Comparison of ENCODE assay signal across 10 mouse cellular contexts in the genomic region with DNA sequence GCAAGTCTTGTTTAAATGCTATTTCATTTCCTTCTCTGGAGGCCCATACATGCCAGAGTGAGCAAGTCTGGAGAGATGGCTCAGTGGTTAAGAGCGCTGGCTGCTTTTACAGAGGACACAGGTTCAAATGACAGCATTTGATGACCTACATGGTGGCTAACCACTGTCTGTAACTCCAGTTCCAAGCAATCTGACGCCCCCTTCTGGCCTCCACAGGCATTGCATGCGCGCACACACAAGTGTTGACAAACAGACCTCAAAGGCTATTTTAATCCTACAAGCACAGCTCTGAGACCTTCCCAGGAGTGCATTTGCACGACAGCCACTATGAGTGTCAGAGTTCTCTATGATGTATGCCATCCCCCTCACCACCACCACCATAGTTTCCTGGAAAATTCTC.
DNase-seq lines count a peak whose midpoint lies in the region; ATAC-seq and TF ChIP-seq lines count a peak whose summit lies in the region.
"Had no signal": no experiment of that assay in that cellular context is flagged by ENCODE, and none has a peak within 500 bp of the region (broad histone marks: within the 10 kb centered on the region; RNA-seq: fewer than 3 reads in every experiment).

No protein-coding gene starts in this region.

- TF ChIP-seq POLR2A in CH12.LX (IDR thresholded peaks at IDR 0.05; ENCODE audit: low read depth, low read length), result no peak

- H3K27me3 ChIP-seq in hindbrain, postnatal 0 days (ENCODE audit: insufficient read depth, low read length), result no peaks in the 10 kb centered on the region
- H3K27me3 ChIP-seq in hindbrain, embryonic 12.5 days, result no peaks in the 10 kb centered on the region
- no peaks in the 10 kb centered on the region for H3K27me3 ChIP-seq in CH12.LX (replicated peaks)
- H3K27me3 ChIP-seq in embryonic facial prominence, embryonic 10.5 days (replicated peaks; ENCODE audit: low read depth, poor library complexity, severe bottlenecking), result no peaks in the 10 kb centered on the region
- H3K27me3 ChIP-seq in midbrain, embryonic 14.5 days (ENCODE audit: control insufficient read depth, insufficient read depth, low read length), result no peaks in the 10 kb centered on the region
- H3K27me3 ChIP-seq: heart, embryonic 15.5 days; midbrain, embryonic 12.5 days had no signal

- no peaks in the 10 kb centered on the region for H3K4me1 ChIP-seq in hindbrain, postnatal 0 days (ENCODE audit: insufficient read depth, low read length)
- H3K4me1 ChIP-seq in hindbrain, embryonic 12.5 days, result no peaks in the 10 kb centered on the region
- no peaks in the 10 kb centered on the region; a peak in 1 of 4 replicates for H3K4me1 ChIP-seq in CH12.LX (ENCODE audit: control insufficient read depth in 1 of 2, insufficient read depth in 2 of 2)
- H3K4me1 ChIP-seq in embryonic facial prominence, embryonic 10.5 days, result no peaks in the 10 kb centered on the region
- H3K4me1 ChIP-seq in midbrain, embryonic 14.5 days (ENCODE audit: control insufficient read depth, insufficient read depth, low read length), result no peaks in the 10 kb centered on the region
- H3K4me1 ChIP-seq: heart, embryonic 15.5 days; midbrain, embryonic 12.5 days had no signal

- dilution Hi-C loops in CH12.LX (cut with MboI; ENCODE audit: extremely low pct_ligation_motif_present, extremely low pct_unique_long_range_greater_than_20kb, low sequenced_read_pairs), result no loop called here

- no peak for ATAC-seq in hindbrain, postnatal 0 days
- no peak for ATAC-seq in hindbrain, embryonic 12.5 days (ENCODE audit: low FRiP score)
- no peak for ATAC-seq in erythroid progenitor cell, adult 5-6 weeks (replicated peaks; ENCODE audit: low FRiP score, poor library complexity, severe bottlenecking)
- ATAC-seq in midbrain, embryonic 14.5 days (ENCODE audit: low FRiP score, low TSS enrichment), result no peak

- WGBS in hindbrain, postnatal 0 days, result 65% methylated on average over 5 of the region's 5 CpGs
- 71% methylated on average over 5 of the region's 5 CpGs for WGBS in hindbrain, embryonic 12.5 days
- WGBS in embryonic facial prominence, embryonic 10.5 days, result 65% methylated on average over 5 of the region's 5 CpGs
- WGBS in midbrain, embryonic 14.5 days, result 72% methylated on average over 5 of the region's 5 CpGs

- H3K79me2 ChIP-seq in CH12.LX (replicated peaks; ENCODE audit: control insufficient read depth, extremely low read depth, insufficient read depth, poor library complexity, severe bottlenecking), result no peaks in the 10 kb centered on the region

- no peak overlapping the region for H3K4me3 ChIP-seq in hindbrain, postnatal 0 days (ENCODE audit: low read length)
- no peak overlapping the region for H3K4me3 ChIP-seq in hindbrain, embryonic 12.5 days
- H3K4me3 ChIP-seq in CH12.LX (replicated peaks in 1 of 3; ENCODE audit: low read depth in 2 of 3, low read length in 2 of 3, poor library complexity in 1 of 3), result no peak overlapping the region
- no peak overlapping the region for H3K4me3 ChIP-seq in embryonic facial prominence, embryonic 10.5 days
- H3K4me3 ChIP-seq in midbrain, embryonic 14.5 days (replicated peaks; ENCODE audit: low read depth, low read length), result no peak overlapping the region
- H3K4me3 ChIP-seq: heart, embryonic 15.5 days; midbrain, embryonic 12.5 days had no signal

- in situ Hi-C loops in CH12.LX (cut with MboI; ENCODE audit: low pct_ligation_motif_present, low pct_unique_long_range_greater_than_20kb, low sequenced_read_pairs), result no loop called here

- H3K36me3 ChIP-seq in hindbrain, postnatal 0 days (ENCODE audit: insufficient read depth, low read length), result no peaks in the 10 kb centered on the region
- H3K36me3 ChIP-seq in hindbrain, embryonic 12.5 days, result no peaks in the 10 kb centered on the region
- no peaks in the 10 kb centered on the region for H3K36me3 ChIP-seq in CH12.LX (replicated peaks in 1 of 2; ENCODE audit: control insufficient read depth in 1 of 2, insufficient read depth in 1 of 2, low read length in 1 of 2)
- H3K36me3 ChIP-seq in embryonic facial prominence, embryonic 10.5 days (replicated peaks), result no peaks in the 10 kb centered on the region
- no peaks in the 10 kb centered on the region for H3K36me3 ChIP-seq in midbrain, embryonic 14.5 days (ENCODE audit: control insufficient read depth, insufficient read depth, low read length)
- H3K36me3 ChIP-seq: heart, embryonic 15.5 days; midbrain, embryonic 12.5 days had no signal

- no peak overlapping the region for H3K4me2 ChIP-seq in hindbrain, postnatal 0 days (ENCODE audit: low read depth, low read length)
- H3K4me2 ChIP-seq in hindbrain, embryonic 12.5 days (replicated peaks), result no peak overlapping the region
- no peak overlapping the region for H3K4me2 ChIP-seq in CH12.LX (ENCODE audit: insufficient read depth, low read depth, poor library complexity, severe bottlenecking)
- no peak overlapping the region for H3K4me2 ChIP-seq in midbrain, embryonic 14.5 days (ENCODE audit: low read length)
- H3K4me2 ChIP-seq: heart, embryonic 15.5 days; midbrain, embryonic 12.5 days had no signal

- TF ChIP-seq EP300 in CH12.LX (IDR thresholded peaks at IDR 0.05; ENCODE audit: low read length), result no peak

- peak; percentile 47 for TF ChIP-seq CTCF in hindbrain, postnatal 0 days (IDR thresholded peaks at IDR 0.05; ENCODE audit: low read depth)
- peak; percentile 52 to 63 for TF ChIP-seq CTCF in CH12.LX (conservative IDR thresholded peaks at IDR 0.05 in 1 of 2, IDR thresholded peaks at IDR 0.05 in 1 of 2; ENCODE audit: low read depth in 2 of 2, low read length in 2 of 2)

- no peak for DNase-seq in hindbrain, postnatal 0 days (ENCODE audit: low spot score)
- DNase-seq in CH12.LX (ENCODE audit: extremely low read depth), result peak; percentile 26
- peak; percentile 18 for DNase-seq in embryonic facial prominence, embryonic 10.5 days (ENCODE audit: low spot score)
- peak; percentile 12 to 28 for DNase-seq in spleen, adult 18-20 months
- DNase-seq in ovary, postnatal 14 days (ENCODE audit: low spot score), result no peak
- no peak for DNase-seq in midbrain, embryonic 14.5 days

- no peak overlapping the region for H3K27ac ChIP-seq in hindbrain, postnatal 0 days
- no peak overlapping the region for H3K27ac ChIP-seq in hindbrain, embryonic 12.5 days
- no peak overlapping the region for H3K27ac ChIP-seq in CH12.LX (ENCODE audit: insufficient read depth, low read depth)
- H3K27ac ChIP-seq in embryonic facial prominence, embryonic 10.5 days (replicated peaks), result no peak overlapping the region
- no peak overlapping the region for H3K27ac ChIP-seq in midbrain, embryonic 14.5 days (replicated peaks; ENCODE audit: low read depth, low read length)
- H3K27ac ChIP-seq: heart, embryonic 15.5 days; midbrain, embryonic 12.5 days had no signal

- no peak overlapping the region for H3K9ac ChIP-seq in hindbrain, postnatal 0 days (replicated peaks; ENCODE audit: low read length)
- H3K9ac ChIP-seq in hindbrain, embryonic 12.5 days, result no peak overlapping the region
- no peak overlapping the region for H3K9ac ChIP-seq in CH12.LX (ENCODE audit: insufficient read depth, low read depth)
- H3K9ac ChIP-seq in midbrain, embryonic 14.5 days (replicated peaks; ENCODE audit: low read length), result no peak overlapping the region
- H3K9ac ChIP-seq: heart, embryonic 15.5 days; midbrain, embryonic 12.5 days had no signal

- peak; percentile 27 for TF ChIP-seq RAD21 in CH12.LX (IDR thresholded peaks at IDR 0.05; ENCODE audit: low read depth, low read length)

- H3K9me3 ChIP-seq in hindbrain, postnatal 0 days (ENCODE audit: low read length), result no peaks in the 10 kb centered on the region
- no peaks in the 10 kb centered on the region for H3K9me3 ChIP-seq in hindbrain, embryonic 12.5 days (replicated peaks)
- H3K9me3 ChIP-seq in CH12.LX (replicated peaks; ENCODE audit: low read length), result no peaks in the 10 kb centered on the region
- no peaks in the 10 kb centered on the region for H3K9me3 ChIP-seq in embryonic facial prominence, embryonic 10.5 days
- H3K9me3 ChIP-seq in midbrain, embryonic 14.5 days (ENCODE audit: control insufficient read depth, low read length), result no peaks in the 10 kb centered on the region
- H3K9me3 ChIP-seq: heart, embryonic 15.5 days; midbrain, embryonic 12.5 days had no signal

TF ChIP-seq in CH12.LX, 34 proteins besides CTCF, POLR2A, EP300 and RAD21:
- no peak for TF ChIP-seq MXI1 (IDR thresholded peaks at IDR 0.05; ENCODE audit: low read depth, low read length)
- peak; percentile 30; the same call in 1 of the 2 replicates for TF ChIP-seq SMC3 (IDR thresholded peaks at IDR 0.05; ENCODE audit: low read depth, low read length)

Comparison
In these comparisons a context has a peak if more than half of its experiments do, and no peak if none do; other contexts are left out.
1. DNase-seq: peak in CH12.LX (single experiment), embryonic facial prominence, embryonic 10.5 days (single experiment) and spleen, adult 18-20 months (2 of 2); none in hindbrain, postnatal 0 days (single experiment), ovary, postnatal 14 days (single experiment) and midbrain, embryonic 14.5 days (single experiment).